Mouse (Mus musculus) embryonic stem cell, embryonic (primary cell): ENCODE measurements at regions not wholly inside any gene's neighbourhood (a gene's known extent, or its start where the extent isn't known, plus 50 kb on each side); places are given as distances from the start of the nearest gene placed in this dataset.

ENCODE experiments used
- CTCF ChIA-PET, 4 experiments: fragments of 300-600 bp in 2 of 4; fragments of 350-600 bp in 2 of 4; sonication (Branson Sonifier 250); formaldehyde crosslinking; loops; one replicate each; lab custom pipeline; 2022; ENCODE audit warnings: inconsistent platforms in 2 of 4; lab: Charles Lee
- POLR2A ChIA-PET, 4 experiments: fragments of 300-600 bp in 2 of 4; fragments of 350-600 bp in 2 of 4; sonication (Branson Sonifier 250); formaldehyde crosslinking; loops; one replicate each; lab custom pipeline; 2022; ENCODE audit warnings: antibody characterized with exemption in 4 of 4, inconsistent platforms in 1 of 4; lab: Charles Lee

- ChIA-PET POLR2A (no interaction called here), CTCF (no interaction called here)
These were observed 202.8 kb downstream of the Ifng start for GRCm38 (mm10) chr10:118643622-118644021.

GRCm38 (mm10) chr10:118648111-118648510, 207.3 kb downstream of the Ifng start:
- ChIA-PET CTCF (no interaction called here), POLR2A (no interaction called here)

- POLR2A ChIA-PET: interaction anchor here in 2 of 4 experiments (0.6 to 1.8 kb wide), 2 partner anchors 118 to 211 kb away, joined by 3 to 12 read pairs; no protein-coding TSS in a partner anchor
These were observed 213.4 kb downstream of the Dyrk2 start for GRCm38 (mm10) chr10:118656561-118656960.

GRCm38 (mm10) chr10:118666009-118666408, 204.0 kb downstream of the Dyrk2 start:
- ChIA-PET CTCF (no interaction called here), POLR2A (interaction anchor here in 1 of 4 experiments (0.7 kb wide), 1 partner anchor 413 kb away, joined by 6 read pairs; no protein-coding TSS in a partner anchor)

More at GRCm38 (mm10) chr10:118656561-118656960, 213.4 kb downstream of the Dyrk2 start:
- CTCF ChIA-PET: no interaction called here

- ChIA-PET POLR2A (no interaction called here), CTCF (no interaction called here)
These were observed 194.1 kb downstream of the Dyrk2 start for GRCm38 (mm10) chr10:118675816-118676465.

GRCm38 (mm10) chr10:118678750-118679418, 191.1 kb downstream of the Dyrk2 start:
- ChIA-PET POLR2A (no interaction called here), CTCF (no interaction called here)

- ChIA-PET CTCF (no interaction called here), POLR2A (no interaction called here)
These were observed 190.5 kb downstream of the Dyrk2 start for GRCm38 (mm10) chr10:118679507-118679906.

- CTCF ChIA-PET: no interaction called here
- POLR2A ChIA-PET: no interaction called here
These were observed 189.1 kb downstream of the Dyrk2 start for GRCm38 (mm10) chr10:118680896-118681295.

GRCm38 (mm10) chr10:118683356-118683755, 186.7 kb downstream of the Dyrk2 start:
- ChIA-PET POLR2A (interaction anchor here in 1 of 4 experiments (0.5 kb wide), 1 partner anchor 184 kb away, joined by 3 read pairs; no protein-coding TSS in a partner anchor), CTCF (no interaction called here)

GRCm38 (mm10) chr10:118699292-118699691, 170.7 kb downstream of the Dyrk2 start:
- POLR2A ChIA-PET: interaction anchor here in 1 of 4 experiments (0.7 kb wide), 1 partner anchor 742 kb away, joined by 3 read pairs; no protein-coding TSS in a partner anchor
- CTCF ChIA-PET: no interaction called here

- ChIA-PET CTCF (no interaction called here), POLR2A (interaction anchor here in 1 of 4 experiments (0.7 kb wide), 1 partner anchor 742 kb away, joined by 3 read pairs; no protein-coding TSS in a partner anchor)
These were observed 169.9 kb downstream of the Dyrk2 start for GRCm38 (mm10) chr10:118700115-118700514.

- CTCF ChIA-PET: no interaction called here
- POLR2A ChIA-PET: no interaction called here
These were observed 164.0 kb downstream of the Dyrk2 start for GRCm38 (mm10) chr10:118706020-118706419.

GRCm38 (mm10) chr10:118709718-118710117, 160.3 kb downstream of the Dyrk2 start:
- ChIA-PET POLR2A (no interaction called here), CTCF (no interaction called here)

- POLR2A ChIA-PET: interaction anchor here in 1 of 4 experiments (1.4 kb wide), 1 partner anchor 14 kb away, joined by 3 read pairs; no protein-coding TSS in a partner anchor
- CTCF ChIA-PET: no interaction called here
These were observed 158.5 kb downstream of the Dyrk2 start for GRCm38 (mm10) chr10:118711529-118711928.

- POLR2A ChIA-PET: interaction anchor here in 1 of 4 experiments (0.6 kb wide), 1 partner anchor 404 kb away, joined by 4 read pairs; no protein-coding TSS in a partner anchor
These were observed 158.1 kb downstream of the Dyrk2 start for GRCm38 (mm10) chr10:118711951-118712350.

GRCm38 (mm10) chr10:118712951-118713350, 157.1 kb downstream of the Dyrk2 start:
- ChIA-PET POLR2A (no interaction called here), CTCF (no interaction called here)

More at GRCm38 (mm10) chr10:118711951-118712350, 158.1 kb downstream of the Dyrk2 start:
- CTCF ChIA-PET: no interaction called here

GRCm38 (mm10) chr10:118714179-118714581, 155.8 kb downstream of the Dyrk2 start:
- POLR2A ChIA-PET: interaction anchor here in 1 of 4 experiments (0.6 to 1.2 kb wide), 3 partner anchors 13 to 753 kb away, joined by 3 to 4 read pairs (median 3); no protein-coding TSS in a partner anchor
- CTCF ChIA-PET: no interaction called here

- POLR2A ChIA-PET: interaction anchor here in 1 of 4 experiments (0.6 to 1.2 kb wide), 3 partner anchors 13 to 1200 kb away, joined by 3 read pairs; no protein-coding TSS in a partner anchor
- CTCF ChIA-PET: no interaction called here
These were observed 155.4 kb downstream of the Dyrk2 start for GRCm38 (mm10) chr10:118714595-118714994.

- CTCF ChIA-PET: interaction anchor here in 1 of 4 experiments (0.6 kb wide), 1 partner anchor 540 kb away, joined by 4 read pairs; no protein-coding TSS in a partner anchor
- POLR2A ChIA-PET: no interaction called here
These were observed 149.4 kb downstream of the Dyrk2 start for GRCm38 (mm10) chr10:118720630-118721029.
